Mouse (Mus musculus): Measurements from ENCODE around the gene Ggact.

DNA sequence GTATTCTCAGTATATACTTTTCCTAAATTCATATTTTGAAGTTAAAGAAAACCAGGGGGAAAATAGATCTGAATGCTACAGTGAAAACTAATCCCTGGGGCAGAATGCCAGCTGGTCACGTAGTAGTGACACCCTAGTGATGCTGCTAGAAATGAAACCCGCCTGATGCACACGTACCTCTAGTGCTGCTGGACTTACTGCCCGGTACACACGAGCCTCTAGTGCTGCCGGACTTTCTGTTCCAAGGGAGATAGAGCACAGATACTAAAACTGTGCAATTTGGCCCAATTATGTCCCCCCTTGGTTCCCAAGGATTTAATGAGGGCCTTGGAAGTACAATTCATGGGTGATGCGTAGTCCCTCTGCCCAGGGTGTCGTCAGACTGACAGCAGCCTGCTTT, 38.5 kb downstream of the Ggact start:
- TF ChIP-seq CTCF (IDR thresholded peaks at IDR 0.05; ENCODE audit: extremely low read depth, insufficient read length, insufficient replicate concordance, low read depth, low read length) (no peak), POLR2A (IDR thresholded peaks at IDR 0.05; ENCODE audit: low read depth, low read length) (no peak)
